Mouse (Mus musculus): ENCODE results near the gene Tnfrsf11a.
A peak's percentile ranks its signal among the peaks of the same experiment; 100 is the strongest.

GRCm38 (mm10) chr1:105880555-105881304 is 100.2 kb downstream of the Tnfrsf11a start:
- TF ChIP-seq CTCF (IDR thresholded peaks at IDR 0.05; ENCODE audit: low read depth) (peak; percentile 57), EP300 (optimal IDR thresholded peaks at IDR 0.05) (no peak)

Data from stomach, postnatal 0 days (tissue).